Mouse (Mus musculus) adrenal gland, postnatal 25 days (tissue): ENCODE data around the gene Gm8011. TPM values are rescaled to one million over a fixed set of nuclear protein-coding genes. Genes with fewer than 3 reads are reported as not detected.
"Not testable (repeated sequence)": the region's sequence is repeated elsewhere in the genome, so short reads cannot be mapped to it uniquely, and the experiment has no call there.

ENCODE experiments used
- DNase-seq: peaks from one replicate; pipeline ENCODE4 v3.0.0; 2021; ENCODE audit warnings: mixed read lengths
- long read RNA-seq: library from polyadenylated mRNA; stranded (forward); transcript quantifications from one replicate; pipeline ENCODE4 v2.0.0, GENCODE M21; 2021
- total RNA-seq: library from RNA; stranded (reverse); gene quantifications from 2 replicates; pipeline ENCODE4 v1.2.3, GENCODE M21; 2021

The Gm8011 gene
- not detected in 2 replicates for total RNA-seq
- long read RNA-seq, result 0 reads

- not testable (repeated sequence) for DNase-seq
Measured at GRCm38 (mm10) chr14:42463581-42463980, at the start of gene Gm8011. Gene Gm8011 (plus strand): TSS chr14:42463881.

- not testable (repeated sequence) for DNase-seq
Measured at GRCm38 (mm10) chr14:42439573-42439972, 24.1 kb upstream of the Gm8011 start, which contains the start of gene Gm8005. Gene Gm8005 (minus strand): TSS chr14:42439673.

DNA sequence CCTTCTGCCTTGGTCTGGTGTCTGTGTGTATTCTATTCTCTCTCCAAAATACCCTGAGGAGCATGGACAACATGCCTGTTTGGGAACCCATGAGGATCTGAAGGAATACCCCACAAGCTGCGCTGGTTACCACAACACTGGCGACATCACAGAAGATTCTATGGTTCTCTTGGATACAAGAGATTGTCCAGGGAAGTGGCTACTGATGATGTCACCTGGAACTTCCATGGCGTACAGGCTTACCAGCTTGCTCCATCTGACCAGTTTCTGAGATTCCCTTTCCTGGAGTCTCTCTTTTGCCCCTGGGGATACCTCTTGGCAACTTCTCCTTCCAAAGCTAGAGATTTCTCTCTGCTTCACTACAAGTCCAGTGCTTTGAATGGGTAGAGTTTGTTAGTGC, 38.6 kb downstream of the Gm8011 start, which contains the start of gene Gm8020:
TSS of gene Gm8020 (minus strand) at position 101 of the 400 bp plus-strand sequence.
- not testable (repeated sequence) for DNase-seq

Other genes with a start within 250 kb of the Gm8011 start
- not detected in 2 replicates for gene Gm17026, start 203.8 kb upstream of the Gm8011 start, total RNA-seq
- not detected in 2 replicates for gene Gm9611, start 166.5 kb upstream of the Gm8011 start, total RNA-seq
- gene Gm7995, start 153.7 kb upstream of the Gm8011 start, total RNA-seq, result not detected in 2 replicates
- gene Gm8005, start 24.2 kb upstream of the Gm8011 start, total RNA-seq, result not detected in 2 replicates
- not detected in 2 replicates for gene Gm8020, start 38.5 kb downstream of the Gm8011 start, total RNA-seq
- gene Gm8024, start 60.4 kb downstream of the Gm8011 start, total RNA-seq, result not detected in 2 replicates
- not detected in 2 replicates for gene Gm17124, start 136.0 kb downstream of the Gm8011 start, total RNA-seq
- gene Gm3633, start 178.0 kb downstream of the Gm8011 start, total RNA-seq, result not detected in 2 replicates
- not detected in 2 replicates for gene Gm10378, start 192.1 kb downstream of the Gm8011 start, total RNA-seq